Mouse (Mus musculus) urinary bladder, adult 2 months (tissue): ENCODE measurements around the gene Cfap69. TPM values are rescaled to one million over a fixed set of nuclear protein-coding genes. Genes with fewer than 3 reads are reported as not detected.
"Not testable (repeated sequence)": the region's sequence is repeated elsewhere in the genome, so short reads cannot be mapped to it uniquely, and the experiment has no call there.

Experiments used
- DNase-seq: peaks from one replicate; pipeline ENCODE4 v3.0.0; 2022; ENCODE audit warnings: low spot score
- polyA plus RNA-seq: library from polyadenylated mRNA; depleted of rRNA; stranded (reverse); fragments of >200 nt; gene quantifications from 2 replicates; pipeline ENCODE4 v1.2.3, GENCODE M21; 2012; rRNA removed

Gene Cfap69
- 3.1 and 3.2 TPM in 2 replicates for polyA plus RNA-seq

DNA sequence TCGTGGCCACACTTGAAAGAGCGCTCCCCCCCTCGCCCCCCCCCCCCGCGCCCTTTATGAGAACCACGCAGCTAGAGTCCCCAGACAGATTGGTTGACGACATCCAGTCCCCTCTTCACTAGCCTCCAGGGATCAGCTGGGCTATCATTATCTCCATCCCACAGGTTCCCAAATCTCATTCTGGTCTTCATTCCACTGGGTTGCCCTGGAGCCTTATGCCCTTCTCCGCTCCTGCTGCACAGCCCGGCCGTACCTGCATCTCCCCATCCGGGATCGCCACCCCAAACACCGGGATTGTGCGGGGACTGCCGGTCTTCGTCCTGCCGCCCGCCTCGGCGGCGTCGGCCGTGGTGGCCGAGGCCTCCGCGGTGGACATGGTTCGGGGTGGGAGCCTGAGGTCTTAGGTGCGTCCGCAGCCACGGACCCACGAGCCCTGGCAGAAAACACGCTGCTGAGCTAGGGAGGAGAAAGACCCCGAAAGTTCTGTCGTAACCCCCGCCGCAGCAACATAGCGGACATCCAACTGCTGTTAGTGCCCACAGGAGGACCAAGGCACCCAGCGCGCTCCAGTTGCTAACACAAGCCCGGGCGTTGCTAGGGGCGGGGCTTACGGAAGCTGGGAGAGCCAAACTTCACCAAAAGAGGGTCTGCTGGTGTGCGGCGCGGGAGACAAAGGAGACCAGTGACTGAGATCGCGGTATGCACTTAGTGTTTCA lies at the start of gene Cfap69:
Gene Cfap69 (minus strand): TSS at position 585 of the 716 bp plus-strand sequence.
- DNase-seq: peak; percentile 43

GRCm38 (mm10) chr5:5711032-5711431 lies 47.0 kb upstream of the Cfap69 start:
- no peak for DNase-seq

- DNase-seq: no peak
Measured at GRCm38 (mm10) chr5:5707341-5708278, 43.6 kb upstream of the Cfap69 start.

DNA sequence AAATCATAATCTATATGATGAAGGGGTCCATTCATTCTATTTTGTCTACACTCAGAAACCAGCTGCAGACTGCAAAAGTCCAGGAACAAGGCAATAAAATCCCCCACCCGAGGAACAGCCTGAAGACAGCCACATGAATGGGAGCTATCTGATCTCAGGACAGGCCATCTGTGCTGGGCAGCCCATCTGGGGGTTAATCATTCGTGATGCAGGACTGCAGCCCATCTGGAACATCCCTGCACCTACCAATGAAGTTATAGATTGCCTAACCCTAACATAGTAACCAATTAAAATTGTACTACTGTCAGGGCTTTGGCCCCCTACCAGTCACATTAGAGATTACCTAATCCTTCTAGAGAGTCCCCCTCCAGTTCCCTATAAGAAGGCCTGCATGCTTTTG lies 41.0 kb upstream of the Cfap69 start:
- DNase-seq: no peak

GRCm38 (mm10) chr5:5700386-5700785 lies 36.3 kb upstream of the Cfap69 start:
- DNase-seq: no peak

DNA sequence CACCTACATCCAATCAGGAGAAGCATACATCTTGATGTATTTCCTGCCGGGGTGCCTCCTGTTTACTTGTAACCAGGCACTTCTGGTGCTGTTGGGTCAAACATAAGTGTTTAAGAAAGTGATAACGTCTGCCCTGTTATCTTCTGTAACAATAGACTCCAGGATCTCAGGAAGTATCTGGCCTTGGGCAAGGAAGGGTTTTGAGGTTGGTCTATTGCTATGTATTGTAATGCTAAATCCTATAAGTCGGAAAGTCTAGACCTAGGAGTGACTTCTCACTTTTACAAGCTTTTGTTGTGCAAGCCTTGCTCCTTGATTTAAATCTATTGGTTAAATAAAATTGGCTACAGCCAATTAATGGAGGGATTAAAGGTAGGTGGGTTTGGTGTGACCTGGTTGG lies 34.8 kb upstream of the Cfap69 start:
- no peak for DNase-seq

DNA sequence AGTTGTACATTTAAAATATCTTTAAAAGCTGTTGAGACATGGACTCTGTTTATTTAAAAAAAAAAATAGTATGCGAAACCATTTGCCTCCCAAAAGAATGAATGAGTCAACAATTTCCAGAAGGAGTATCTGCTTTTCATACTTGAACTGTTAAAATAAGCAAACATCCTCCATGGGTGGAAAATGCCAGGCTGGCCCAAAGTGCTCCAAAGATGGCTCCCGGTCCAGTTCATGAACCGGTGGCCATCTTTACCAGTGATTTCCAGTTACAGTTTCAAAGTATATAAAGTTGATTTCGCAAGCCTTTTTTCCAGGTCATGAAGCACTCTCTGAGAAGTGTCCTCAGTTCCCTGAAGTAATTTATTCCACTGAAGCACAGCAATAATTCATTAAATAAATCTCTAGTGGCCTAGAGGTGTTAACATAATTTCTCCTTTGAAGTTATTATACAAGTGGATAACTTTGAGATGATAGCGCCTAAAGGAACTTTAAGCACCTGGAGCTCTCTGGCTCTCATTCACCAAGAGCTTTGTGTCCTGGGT lies 31.4 kb upstream of the Cfap69 start:
- no peak for DNase-seq

DNA sequence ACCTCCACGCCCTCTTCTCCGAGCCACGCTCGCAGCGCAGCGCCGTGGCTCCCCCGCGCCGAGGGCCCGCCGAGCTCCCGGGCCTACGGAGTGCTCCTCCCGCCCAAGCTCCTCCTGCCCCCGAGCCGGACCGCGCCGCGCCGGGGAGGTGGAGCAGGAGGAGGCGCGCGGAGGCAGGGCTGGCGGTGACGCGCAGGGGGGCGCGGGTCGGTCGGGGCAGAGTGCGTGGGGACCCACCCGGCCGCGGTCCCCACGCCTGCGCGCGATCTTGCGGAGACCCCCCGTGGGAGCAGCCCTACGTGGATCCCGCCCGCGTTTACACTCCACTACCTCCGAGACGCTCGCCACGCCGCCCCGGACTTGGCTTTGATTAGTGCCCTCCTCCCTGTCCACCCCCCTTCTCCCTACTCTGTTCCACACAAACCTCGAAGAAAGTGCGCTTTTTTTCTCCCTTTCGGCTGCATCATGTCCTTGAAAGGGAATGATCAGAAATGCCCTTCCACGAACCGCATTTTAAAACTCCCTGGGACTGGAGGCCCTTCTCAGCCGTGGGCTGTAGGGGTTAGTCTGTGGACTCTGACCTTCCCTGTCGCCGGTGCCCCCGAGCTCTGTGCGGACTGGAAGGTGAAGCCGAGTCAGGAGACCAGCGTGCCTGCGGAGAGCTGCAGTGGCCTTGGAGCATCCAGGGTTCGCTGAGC lies 30.1 kb upstream of the Cfap69 start, which contains the start of gene Steap2:
Gene Steap2 (minus strand): TSS at position 623 of the 698 bp plus-strand sequence.
- peak; percentile 51 for DNase-seq

DNA sequence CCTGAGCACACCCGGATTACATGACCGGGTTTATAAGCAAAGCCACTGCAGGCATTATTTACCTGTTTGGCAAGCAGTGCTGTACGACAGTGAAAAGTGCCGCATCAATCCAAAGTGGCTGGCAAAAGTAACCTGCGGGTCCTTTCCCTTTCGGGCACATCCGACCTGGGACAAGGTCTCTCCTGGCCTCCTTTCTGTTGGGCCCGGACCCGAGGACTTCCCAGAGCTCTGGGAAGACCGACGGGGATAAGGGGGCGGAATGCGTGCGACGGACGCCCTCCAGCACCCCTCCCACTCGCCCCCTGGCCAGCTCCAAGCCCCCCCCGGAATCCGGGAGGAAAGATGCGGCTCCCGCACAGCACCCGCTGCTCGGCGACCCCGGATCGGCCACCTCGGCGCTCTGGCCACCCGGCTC lies 29.5 kb upstream of the Cfap69 start:
- DNase-seq: no peak

DNA sequence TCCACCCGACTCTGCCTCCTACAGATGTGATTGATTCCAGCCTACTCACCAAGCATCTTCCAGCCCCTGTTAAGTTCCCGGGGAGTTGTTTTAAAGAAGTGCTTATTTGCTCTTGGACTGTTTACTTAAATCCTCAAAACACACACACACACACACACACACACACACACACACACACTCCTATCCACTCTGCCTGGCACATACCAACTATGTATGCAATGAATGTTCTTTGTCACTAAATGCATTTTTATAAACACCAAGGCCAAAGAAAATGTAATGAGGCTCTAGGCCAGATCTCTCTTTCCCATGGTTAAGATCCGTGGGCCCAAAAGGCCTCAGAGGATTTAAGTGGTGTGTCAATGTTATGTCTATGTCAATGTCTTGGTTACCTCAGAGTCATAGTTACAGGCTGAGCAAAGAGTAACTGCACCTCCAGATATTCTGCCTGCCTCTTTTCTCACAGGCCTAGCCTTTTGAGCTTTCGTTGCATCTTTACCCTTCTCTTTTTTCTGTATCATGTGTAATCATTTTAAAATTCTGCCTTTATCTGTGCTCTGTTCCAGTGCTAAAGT lies 28.2 kb upstream of the Cfap69 start:
- no peak for DNase-seq

GRCm38 (mm10) chr5:5688945-5689540 lies 25.0 kb upstream of the Cfap69 start:
- DNase-seq: no peak

GRCm38 (mm10) chr5:5688228-5688627 lies 24.2 kb upstream of the Cfap69 start:
- no peak for DNase-seq

DNA sequence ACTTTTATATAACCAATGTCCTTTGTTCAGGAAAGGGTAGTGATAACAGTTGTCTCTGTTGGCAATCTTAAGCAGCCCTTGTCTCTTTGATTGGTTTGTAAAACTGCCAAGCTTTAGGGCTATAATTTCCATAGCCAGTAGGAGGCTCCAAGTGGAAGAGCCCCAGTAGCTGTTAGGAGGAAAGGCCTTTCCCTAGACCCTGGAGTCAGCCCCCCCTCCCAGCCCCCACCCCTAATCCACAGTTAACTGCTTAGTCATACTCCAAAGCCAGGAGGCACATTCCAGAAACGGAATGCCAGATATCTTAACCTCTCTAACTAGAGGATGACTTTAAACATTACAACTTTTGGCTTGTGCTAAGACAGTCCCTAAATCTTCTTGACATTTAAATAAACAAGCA lies 22.9 kb upstream of the Cfap69 start:
- no peak for DNase-seq

DNA sequence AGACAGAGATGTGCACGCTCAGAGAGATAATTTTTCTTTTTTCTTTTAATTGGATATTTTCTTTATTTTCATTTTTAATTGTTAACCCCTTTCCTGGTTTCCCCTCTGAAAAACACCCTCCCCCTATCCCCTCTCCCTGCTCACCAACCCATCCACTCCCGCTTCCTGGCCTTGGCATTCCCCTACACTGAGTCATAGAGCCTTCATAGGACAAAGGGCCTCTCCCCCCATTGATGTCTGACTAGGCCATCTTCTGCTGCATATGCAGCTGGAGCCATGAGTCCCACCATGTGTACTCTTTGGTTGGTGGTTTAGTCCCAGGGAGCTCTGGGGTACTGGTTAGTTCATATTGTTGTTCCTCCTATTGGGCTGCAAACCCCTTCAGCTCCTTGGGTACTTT lies 20.9 kb upstream of the Cfap69 start:
- DNase-seq: not testable (repeated sequence)

- no peak for DNase-seq
Measured at GRCm38 (mm10) chr5:5683292-5683691, 19.3 kb upstream of the Cfap69 start.

DNA sequence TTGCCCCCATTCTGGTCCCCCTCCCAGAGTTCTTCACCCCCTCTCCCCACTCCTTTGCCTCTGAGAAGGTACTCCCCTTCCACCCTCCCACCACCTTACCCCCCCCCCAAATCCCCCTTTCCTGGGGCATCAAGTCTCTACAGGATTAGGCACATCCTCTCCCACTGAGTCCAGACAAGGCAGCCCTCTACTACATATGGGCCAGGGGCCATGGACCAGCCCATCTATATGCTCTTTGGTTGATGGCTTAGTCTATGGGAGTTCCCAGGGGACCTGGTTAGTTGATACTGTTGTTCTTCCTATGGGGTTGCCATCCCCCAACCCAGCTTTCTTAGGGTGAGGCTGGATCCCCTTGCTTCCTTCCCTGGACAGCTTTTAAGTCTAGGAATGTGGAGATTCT lies 15.4 kb upstream of the Cfap69 start:
- no peak for DNase-seq

DNA sequence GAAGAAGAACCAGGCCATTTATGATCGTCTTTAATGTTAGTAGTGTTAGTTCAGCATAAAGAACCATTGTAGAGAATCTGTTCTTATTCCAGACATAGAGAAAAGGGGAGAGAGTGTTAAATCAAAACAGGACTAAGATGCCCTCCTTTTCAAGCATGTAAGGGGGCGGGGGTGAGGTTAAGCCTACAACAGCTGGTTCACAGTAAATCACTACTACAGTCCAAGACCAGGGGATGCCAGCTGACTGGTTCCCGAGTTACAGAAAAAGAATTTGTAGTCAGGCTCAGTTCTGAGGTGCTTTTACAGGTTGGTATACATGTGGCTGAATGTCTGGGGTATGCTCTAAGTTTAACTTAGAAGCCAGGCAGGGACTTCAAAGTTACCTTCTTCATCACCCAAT lies 12.0 kb upstream of the Cfap69 start:
- DNase-seq: no peak

DNA sequence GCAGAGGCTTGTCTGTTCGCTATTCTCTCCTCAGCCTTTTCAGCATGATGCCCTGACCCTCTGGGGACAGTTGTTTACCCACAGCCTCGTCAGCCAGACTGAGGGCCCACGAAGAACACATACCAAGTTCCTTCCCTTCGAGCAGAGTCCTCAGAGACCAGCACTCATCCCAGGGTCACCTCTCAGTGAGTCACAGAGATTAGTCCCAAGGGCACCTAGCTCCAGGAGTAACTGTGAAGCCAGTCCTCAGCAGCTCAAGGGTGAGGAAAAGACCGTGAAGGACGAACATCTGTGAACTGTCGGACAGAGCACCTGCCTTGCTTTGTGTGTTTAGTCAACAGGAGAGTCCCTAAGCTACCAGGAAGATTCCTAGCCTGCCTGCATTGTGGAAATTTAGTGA lies 4.9 kb upstream of the Cfap69 start:
- DNase-seq: no peak

- DNase-seq: no peak
Measured at GRCm38 (mm10) chr5:5664371-5664926, 410 bp upstream of the Cfap69 start.

GRCm38 (mm10) chr5:5663057-5663456 lies 982 bp downstream of the Cfap69 start:
- no peak for DNase-seq

GRCm38 (mm10) chr5:5658680-5659079 lies 5.4 kb downstream of the Cfap69 start:
- no peak for DNase-seq
